Mouse (Mus musculus): Measurements from ENCODE around the gene Disp1.

GRCm38 (mm10) chr1:183188115-183189013 is 33.0 kb downstream of the Disp1 start:
- TF ChIP-seq POLR2AphosphoS5 (IDR thresholded peaks at IDR 0.05; ENCODE audit: insufficient replicate concordance, low read depth, low read length) (no peak), CTCF (IDR thresholded peaks at IDR 0.05; ENCODE audit: low read depth, low read length) (no peak)

All from G1E (cell line).